Mouse (Mus musculus): Measurements from ENCODE around the gene Cfap61.

- TF ChIP-seq CTCF (IDR thresholded peaks at IDR 0.05; ENCODE audit: borderline replicate concordance, control insufficient read depth, extremely low read depth, insufficient read depth, low read length, poor library complexity), result no peak
- no peak for TF ChIP-seq POLR2A (IDR thresholded peaks at IDR 0.05; ENCODE audit: control insufficient read depth, extremely low read depth, insufficient read depth, low read length, poor library complexity)
These were observed 138.7 kb downstream of the Cfap61 start for GRCm38 (mm10) chr2:146073300-146073699.
